Mouse (Mus musculus) B cell, adult 67 days (primary cell): Measurements from ENCODE around the gene Cd68. TPM values are rescaled to one million over a fixed set of nuclear protein-coding genes. Genes with fewer than 3 reads are reported as not detected.

ENCODE experiments used
- total RNA-seq, 2 experiments: library from RNA; stranded (reverse); gene quantifications; 4 replicates each; pipeline ENCODE4 v1.2.4; 2023

Cd68 gene
- total RNA-seq, result 10 to 100 TPM in 1 of 2 experiments, 1 to 10 TPM in 1; 7.9 to 12.1 TPM

DNA sequence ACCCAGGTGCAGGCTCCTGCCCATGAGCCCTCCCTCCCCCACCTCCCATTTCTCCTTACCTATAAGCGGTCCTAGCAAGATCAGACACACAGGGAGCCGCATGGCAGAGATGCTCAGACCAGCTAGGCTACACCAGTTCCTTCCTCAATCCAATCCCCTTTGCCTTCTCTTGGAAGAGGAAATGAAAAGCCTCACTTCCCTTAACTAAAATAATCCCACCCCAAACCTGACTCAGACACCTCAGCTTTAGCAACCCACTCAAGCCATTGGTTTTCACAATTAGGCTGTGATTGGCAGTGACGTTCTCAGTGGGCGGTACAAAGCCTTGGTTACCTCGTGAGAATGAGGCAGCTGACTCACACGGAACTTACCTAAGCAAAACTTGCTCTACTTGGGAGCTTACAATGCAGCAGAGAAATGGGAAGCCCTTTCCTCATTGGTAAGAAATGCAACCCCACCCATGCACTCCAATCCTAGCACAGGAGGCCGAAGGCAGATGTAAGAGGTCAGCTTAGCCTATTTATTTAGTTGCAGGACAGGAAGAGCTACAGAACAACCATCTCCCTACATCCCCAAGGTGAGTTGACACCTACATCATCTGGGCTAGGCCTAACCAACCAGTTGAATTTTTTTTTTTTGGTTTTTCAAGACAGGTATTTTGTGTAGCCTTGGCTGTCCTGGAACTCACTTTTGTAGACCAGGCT, at the start of gene Cd68:
Gene Cd68, minus strand, starts transcription at position 193 of the 704 bp plus-strand sequence.

DNA sequence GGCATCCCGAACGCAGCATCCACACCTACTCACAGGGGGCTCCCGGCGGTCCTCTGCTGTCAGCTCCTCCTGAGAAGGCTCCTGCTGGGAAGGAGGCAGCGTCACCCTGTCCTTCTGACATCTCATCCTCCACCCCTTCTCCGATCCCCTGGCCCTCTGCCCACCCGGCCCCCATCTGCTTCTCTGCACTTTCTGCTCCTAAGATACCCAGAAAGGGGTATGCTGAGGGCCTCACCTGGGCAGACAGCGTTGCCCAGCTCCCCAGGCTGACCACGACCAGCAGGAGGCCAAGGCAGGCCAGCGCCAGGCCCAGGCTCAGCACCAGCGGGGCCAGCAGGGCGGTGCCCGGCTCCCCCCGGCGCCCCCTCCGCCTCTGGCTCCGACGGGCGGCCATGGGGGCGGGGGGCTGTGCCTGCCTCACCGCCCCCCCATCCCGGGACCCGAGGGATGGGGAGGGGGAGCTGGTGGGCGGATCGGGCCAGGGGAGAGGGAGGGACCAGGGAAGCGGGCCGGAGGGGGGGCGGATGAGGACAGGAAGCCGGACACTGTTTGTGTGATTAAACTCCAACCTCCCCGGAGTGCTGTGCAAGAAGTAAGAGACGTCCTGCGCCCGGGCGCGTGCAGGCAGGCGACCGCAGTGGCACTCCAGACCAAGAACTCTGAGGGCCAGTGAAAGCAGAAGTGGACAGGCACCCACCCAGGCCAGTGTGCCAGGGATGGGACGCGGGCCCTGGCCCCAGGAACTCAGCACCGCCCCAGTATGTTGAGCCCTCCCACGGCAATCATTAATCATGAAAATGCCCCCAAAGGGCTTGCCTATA, 29.6 kb upstream of the Cd68 start, which contains the start of the genes Tnfsf12 and Tnfsfm13:
Gene Tnfsf12, minus strand, starts transcription at position 489 of the 821 bp plus-strand sequence.
Gene Tnfsfm13, minus strand, starts transcription at position 738 of the 821 bp plus-strand sequence.

DNA sequence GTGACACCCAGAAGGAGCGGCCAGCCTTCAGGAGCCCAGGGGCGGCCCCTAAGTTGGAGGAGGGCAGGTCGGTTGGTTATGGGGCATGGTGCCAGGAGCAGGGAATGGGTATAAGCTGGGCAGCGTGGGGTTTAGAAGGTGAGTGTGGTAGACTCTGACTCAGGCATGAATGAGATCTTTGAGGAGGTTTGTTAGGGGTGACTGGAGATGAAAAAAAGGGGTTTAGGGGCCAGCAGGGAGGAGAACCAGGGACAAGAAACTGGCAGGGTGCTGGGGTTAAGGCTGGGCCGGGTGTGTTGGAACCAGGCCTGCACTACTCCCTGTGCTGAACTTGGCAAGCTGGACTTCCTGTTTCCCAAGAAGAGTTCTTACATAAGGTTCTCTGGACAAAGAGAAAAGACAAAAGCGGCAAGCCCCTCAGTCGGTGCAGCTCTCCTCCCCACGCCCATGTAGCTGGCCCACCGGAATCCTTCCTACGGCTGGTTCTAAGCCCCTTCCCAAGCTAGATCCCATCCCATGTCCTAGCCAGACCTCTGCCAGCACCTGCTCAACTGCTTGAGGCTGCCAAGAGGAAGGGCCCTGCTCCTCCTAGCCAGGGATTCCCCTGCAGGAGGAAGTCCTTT, 19.7 kb upstream of the Cd68 start, which contains the start of gene Tnfsf13:
Gene Tnfsf13, minus strand, starts transcription at position 259 of the 623 bp plus-strand sequence.

DNA sequence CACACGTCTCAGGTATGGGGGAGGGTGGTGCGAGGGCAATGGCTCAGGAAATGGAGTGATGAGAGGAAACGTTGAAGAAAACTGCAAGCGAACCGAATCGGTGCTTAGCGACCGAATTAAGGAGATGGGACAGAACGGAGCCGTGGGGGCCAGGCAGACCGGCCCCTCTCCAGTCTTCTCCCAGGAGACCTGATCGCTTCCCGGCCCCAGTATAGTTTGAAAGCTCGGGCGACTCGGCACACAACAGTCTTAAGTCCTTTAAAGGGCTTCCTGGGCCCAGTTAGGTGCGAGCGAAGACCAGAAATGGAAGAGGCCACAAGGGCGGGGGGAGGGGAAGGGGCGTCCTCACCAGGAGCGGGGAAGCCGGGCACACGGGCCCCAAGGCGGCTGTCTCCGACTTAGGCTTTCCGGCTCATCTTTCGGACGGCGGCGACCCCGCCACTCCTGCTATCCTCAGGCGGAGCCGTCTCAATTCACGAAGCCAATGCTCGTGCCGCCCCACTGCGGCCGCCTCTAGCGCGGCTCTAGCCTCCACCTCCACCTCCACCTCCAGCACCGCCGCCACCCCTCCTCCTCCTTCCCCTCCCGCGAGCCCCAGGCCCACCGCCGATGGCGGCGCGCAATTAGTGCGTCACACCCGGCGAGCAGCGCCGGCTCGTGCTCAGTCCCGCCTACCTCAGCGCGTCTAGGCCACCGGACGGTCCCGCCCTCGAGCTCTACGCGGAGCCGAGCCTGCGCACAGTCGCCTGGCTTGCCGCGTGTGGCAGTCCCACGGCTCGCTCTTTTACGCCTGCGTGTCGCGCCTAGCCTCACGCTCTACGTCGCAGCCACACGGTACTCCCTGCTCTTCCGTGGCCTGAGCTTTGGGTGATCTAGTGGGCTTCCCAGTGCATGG, 15.6 kb upstream of the Cd68 start, which contains the start of gene Senp3:
Gene Senp3, minus strand, starts transcription at position 771 of the 895 bp plus-strand sequence.

DNA sequence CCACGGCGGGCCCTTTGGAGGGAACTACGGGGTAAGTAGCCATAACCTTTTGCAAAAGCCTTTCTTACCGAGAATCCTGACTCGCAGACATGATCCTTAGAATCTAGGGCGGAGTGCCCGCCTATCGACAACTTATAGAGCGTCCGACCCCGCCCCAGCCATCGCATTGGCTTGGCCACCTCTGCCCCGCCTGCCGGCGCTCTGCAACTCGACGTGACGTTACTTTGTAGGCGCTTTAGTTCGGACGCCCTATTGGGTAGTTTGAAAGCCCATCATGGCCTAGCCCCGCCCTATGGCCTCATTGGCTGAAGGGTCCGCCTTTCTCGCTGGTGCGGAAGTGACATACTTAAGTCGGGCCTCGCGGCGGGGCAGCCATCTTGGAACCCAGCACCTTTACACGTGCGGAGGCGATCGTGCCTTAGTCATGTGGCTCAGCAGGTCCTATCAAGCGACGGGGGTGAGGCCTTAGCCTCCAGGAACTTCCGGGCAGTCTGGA, 6.3 kb upstream of the Cd68 start, which contains the start of gene Eif4a1:
Gene Eif4a1, minus strand, starts transcription at position 213 of the 496 bp plus-strand sequence.

DNA sequence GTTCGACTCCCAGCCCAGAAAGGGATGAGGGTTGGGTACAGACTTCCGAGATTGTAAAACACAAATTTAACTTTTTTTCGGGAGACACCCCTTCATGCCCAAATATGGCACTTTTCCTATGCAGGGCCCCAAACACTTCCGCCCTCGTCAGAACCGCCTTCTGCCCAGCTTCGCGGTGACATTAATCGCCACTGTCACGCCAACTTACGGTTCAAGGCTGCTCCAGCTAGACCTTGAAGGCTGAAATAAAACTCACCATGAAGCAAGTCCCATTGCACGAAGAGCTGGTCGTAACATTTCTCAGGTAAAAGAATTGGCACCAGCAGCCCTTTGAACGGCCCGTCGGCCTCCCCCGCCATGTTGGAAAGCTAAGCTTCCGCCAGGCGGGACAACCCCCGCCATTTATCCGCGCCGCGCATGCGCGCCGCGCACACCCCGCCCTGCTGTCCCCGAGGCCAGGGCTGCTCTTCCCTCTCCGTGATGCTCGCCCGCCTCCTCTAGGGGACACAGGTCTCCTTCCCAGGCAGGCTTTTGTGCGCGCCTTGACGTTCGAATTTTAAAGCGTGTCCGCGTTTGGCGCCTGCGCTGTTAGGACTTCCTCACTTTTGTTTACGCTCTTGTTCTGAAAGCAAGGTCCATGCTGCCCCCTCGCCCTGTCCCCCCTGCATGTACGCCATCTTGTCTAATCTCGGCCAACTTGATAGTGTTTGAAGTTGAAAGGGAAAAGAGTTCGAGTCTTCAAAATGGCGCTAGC, 3.6 kb downstream of the Cd68 start, which contains the start of gene Mpdu1:
Gene Mpdu1, minus strand, starts transcription at position 430 of the 754 bp plus-strand sequence.

DNA sequence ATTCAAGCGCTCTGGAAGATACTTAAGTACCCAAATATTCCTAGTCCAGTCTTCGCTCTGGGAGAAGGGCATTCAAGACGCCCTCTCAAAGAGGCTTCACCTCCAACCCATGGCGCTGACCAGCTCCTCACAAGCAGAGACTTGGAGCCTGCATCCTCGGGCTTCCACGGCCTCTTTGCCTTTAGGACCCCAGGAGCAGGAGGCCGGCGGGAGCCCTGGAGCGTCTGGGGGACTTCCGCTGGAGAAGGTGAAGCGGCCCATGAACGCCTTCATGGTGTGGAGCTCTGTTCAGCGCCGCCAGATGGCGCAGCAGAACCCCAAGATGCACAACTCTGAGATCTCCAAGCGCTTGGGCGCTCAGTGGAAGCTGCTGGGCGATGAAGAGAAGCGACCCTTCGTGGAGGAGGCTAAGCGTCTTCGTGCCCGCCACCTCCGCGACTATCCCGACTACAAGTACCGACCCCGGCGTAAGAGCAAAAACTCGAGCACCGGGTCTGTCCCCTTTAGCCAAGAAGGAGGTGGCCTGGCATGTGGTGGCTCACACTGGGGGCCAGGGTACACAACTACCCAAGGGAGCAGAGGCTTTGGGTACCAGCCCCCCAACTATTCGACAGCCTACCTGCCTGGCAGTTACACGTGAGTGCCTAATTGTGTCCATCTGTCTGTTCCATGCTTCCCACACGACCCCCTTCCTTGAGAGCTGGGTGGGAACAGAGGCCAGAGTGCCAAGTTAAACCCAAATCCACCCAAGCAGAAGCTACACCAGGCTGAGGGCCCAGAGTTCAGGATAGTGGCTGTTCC, 10.5 kb downstream of the Cd68 start, which contains the start of gene Sox15:
Gene Sox15, plus strand, starts transcription at position 51 of the 801 bp plus-strand sequence.

DNA sequence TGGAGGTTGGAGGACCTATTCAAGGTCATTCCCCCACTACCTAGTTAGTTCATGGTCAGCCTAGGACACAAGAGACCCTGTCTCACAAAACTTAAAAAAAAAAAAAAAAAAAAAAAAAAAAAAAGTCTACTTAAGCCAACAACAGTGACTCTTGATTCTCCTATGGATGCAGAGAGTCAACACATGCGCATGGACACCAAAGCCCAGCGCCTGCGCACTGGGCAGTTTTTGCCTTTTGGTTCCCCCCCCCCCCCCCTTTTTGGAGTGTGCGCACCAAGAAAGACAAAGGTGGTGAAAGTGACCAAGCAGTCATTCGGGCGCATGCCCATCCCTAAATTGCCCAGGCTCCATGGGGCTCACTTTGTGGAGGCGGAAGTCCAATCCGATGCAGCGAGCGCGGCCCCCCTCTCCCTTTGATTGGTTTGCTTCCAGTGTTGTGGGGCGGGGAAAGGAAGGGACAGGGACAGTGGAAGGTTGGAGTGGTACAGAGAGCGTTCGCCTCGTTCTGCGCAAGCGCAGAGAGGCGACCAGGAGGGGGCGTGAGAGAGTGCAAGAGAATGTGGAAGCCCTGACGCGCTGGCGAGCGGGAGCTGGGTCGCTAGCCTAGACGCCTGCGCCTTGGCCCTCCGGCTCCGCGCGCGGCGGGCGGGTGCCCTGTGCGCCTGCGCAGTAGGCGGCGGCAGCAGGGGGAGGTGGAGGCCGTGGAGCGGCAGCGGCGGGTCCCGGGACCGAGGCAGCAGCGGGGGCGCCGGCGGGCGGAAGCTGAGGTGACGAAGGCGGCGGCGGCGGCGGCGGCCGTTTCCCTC, 33.5 kb downstream of the Cd68 start, which contains the start of gene Fxr2:
Gene Fxr2, plus strand, starts transcription at position 707 of the 806 bp plus-strand sequence.

DNA sequence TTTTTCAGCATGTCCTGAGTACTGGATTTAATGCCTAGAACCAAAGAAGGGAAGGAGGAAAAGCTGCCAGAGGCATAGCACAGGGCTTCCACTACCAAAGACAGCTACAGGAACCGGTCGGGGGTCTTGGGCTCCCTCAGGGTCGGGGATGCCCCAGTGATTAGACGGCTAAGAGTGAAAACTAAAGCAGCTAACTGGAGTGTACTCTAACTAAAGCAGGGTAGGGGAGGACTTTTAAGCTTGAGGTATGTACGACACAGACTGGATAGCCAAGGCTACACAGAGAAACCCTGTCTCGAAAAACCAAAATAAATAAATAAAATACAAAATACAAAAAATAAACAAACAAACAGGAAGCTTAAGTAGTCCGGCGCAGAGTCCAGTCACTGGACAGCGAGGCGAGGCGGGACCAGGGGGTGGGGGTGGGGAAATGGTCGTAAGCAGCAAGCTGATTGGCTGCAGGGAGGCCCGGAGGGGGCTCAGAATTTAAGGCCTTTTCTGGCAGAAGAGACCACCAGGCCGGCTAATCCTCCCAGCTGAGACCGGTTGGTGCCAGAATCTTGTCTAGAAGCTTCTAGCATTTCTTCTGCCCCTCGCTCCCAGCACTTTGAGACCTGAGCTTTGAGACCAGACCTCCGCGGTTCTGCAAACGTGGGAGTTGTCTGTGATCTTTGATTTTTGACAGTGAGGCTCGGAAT, 44.2 kb downstream of the Cd68 start, which contains the start of gene Sat2:
Gene Sat2, plus strand, starts transcription at position 454 of the 698 bp plus-strand sequence.

DNA sequence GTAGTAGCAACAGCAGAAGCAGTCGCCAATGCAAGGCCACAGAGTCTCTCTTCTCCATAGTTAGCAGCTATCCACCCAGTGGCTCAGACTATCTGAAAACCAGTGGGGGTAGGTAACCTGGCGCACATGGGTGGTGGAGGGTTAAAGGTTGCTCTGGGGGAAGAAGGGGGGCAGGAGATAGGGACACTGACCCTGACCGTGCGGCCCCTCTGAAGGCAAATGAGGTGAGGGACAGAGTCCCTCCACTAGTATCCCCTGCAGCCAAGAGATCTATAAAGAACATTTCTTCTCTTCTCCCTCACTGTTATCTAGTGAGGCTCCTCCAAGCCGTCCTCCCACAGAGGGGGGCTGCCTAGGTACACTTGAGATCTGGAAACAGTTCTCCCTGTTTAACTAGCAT, 48.1 kb downstream of the Cd68 start, which contains the start of gene Shbg:
Gene Shbg, minus strand, starts transcription at position 101 of the 400 bp plus-strand sequence.

Other genes with a start within 250 kb of the Cd68 start
- gene Dnah2, start 117.0 kb downstream of the Cd68 start, total RNA-seq, result not detected
- gene Efnb3, start 105.9 kb downstream of the Cd68 start, total RNA-seq, result under 1 TPM; 0.61 to 0.95 TPM
- 10 to 100 TPM; 13.8 to 15.2 TPM for gene Wrap53, start 85.9 kb downstream of the Cd68 start, total RNA-seq
- gene Trp53, start 85.8 kb downstream of the Cd68 start, total RNA-seq, result 100 to 1,000 TPM; 143 TPM
- under 1 TPM in 1 of 2 experiments, not detected in 1; 0.75 TPM for gene Atp1b2, start 60.2 kb downstream of the Cd68 start, total RNA-seq
- not detected for gene Shbg, start 48.2 kb downstream of the Cd68 start, total RNA-seq
- not detected for gene Sat2, start 44.1 kb downstream of the Cd68 start, total RNA-seq
- gene Fxr2, start 33.2 kb downstream of the Cd68 start, total RNA-seq, result 10 to 100 TPM; 88.3 to 96.6 TPM
- under 1 TPM in 1 of 2 experiments, not detected in 1; 0.92 TPM for gene Sox15, start 10.8 kb downstream of the Cd68 start, total RNA-seq
- gene Mpdu1, start 3.5 kb downstream of the Cd68 start, total RNA-seq, result 10 to 100 TPM; 60.2 to 64.5 TPM
- 100 to 1,000 TPM; 720 to 780 TPM for gene Eif4a1, start 6.3 kb upstream of the Cd68 start, total RNA-seq
- gene Senp3, start 15.9 kb upstream of the Cd68 start, total RNA-seq, result 100 to 1,000 TPM; 134 to 139 TPM
- gene Tnfsf13, start 19.6 kb upstream of the Cd68 start, total RNA-seq, result not detected
- gene Tnfsf12, start 29.7 kb upstream of the Cd68 start, total RNA-seq, result not detected
- not detected for gene Tnfsfm13, start 29.9 kb upstream of the Cd68 start, total RNA-seq
- gene Polr2a, start 92.5 kb upstream of the Cd68 start, total RNA-seq, result 100 to 1,000 TPM; 254 to 255 TPM
- gene Slc35g3, start 95.8 kb upstream of the Cd68 start, total RNA-seq, result not detected
- gene Zbtb4, start 99.8 kb upstream of the Cd68 start, total RNA-seq, result 10 to 100 TPM; 61.0 to 64.9 TPM
- gene Chrnb1, start 129.8 kb upstream of the Cd68 start, total RNA-seq, result 10 to 100 TPM; 10.5 to 13.5 TPM
- under 1 TPM in 1 of 2 experiments, not detected in 1; 0.44 TPM for gene Fgf11, start 135.7 kb upstream of the Cd68 start, total RNA-seq
- not detected for gene Tmem102, start 139.5 kb upstream of the Cd68 start, total RNA-seq
- gene Gm39566, start 149.1 kb upstream of the Cd68 start, total RNA-seq, result not detected
- not detected for gene Spem2, start 152.3 kb upstream of the Cd68 start, total RNA-seq
- gene Spem1, start 156.0 kb upstream of the Cd68 start, total RNA-seq, result not detected
- under 1 TPM; 0.12 to 0.41 TPM for gene Nlgn2, start 171.6 kb upstream of the Cd68 start, total RNA-seq
- 10 to 100 TPM; 27.0 to 38.9 TPM for gene Tmem256, start 172.4 kb upstream of the Cd68 start, total RNA-seq
- gene Plscr3, start 180.2 kb upstream of the Cd68 start, total RNA-seq, result 10 to 100 TPM; 10.4 to 14.7 TPM
- not detected for gene Tnk1, start 192.6 kb upstream of the Cd68 start, total RNA-seq
- not detected for gene Tmem95, start 211.9 kb upstream of the Cd68 start, total RNA-seq
- gene Kctd11, start 215.3 kb upstream of the Cd68 start, total RNA-seq, result 1 to 10 TPM; 2.7 to 3.2 TPM
- 100 to 1,000 TPM; 518 to 555 TPM for gene Acap1, start 229.4 kb upstream of the Cd68 start, total RNA-seq
- 1 to 10 TPM; 2.5 TPM for gene 2810408A11Rik, start 234.8 kb upstream of the Cd68 start, total RNA-seq
- 10 to 100 TPM; 76.0 to 83.3 TPM for gene Neurl4, start 234.9 kb upstream of the Cd68 start, total RNA-seq
- gene Gps2, start 247.7 kb upstream of the Cd68 start, total RNA-seq, result 100 to 1,000 TPM; 148 to 150 TPM